Mouse (Mus musculus): ENCODE results near the gene Hsp90b1. TPM values are rescaled to one million over a fixed set of nuclear protein-coding genes. Genes with fewer than 3 reads are reported as not detected.

The Hsp90b1 gene
- total and polyA plus RNA-seq, 3 experiments, result 635 to 1,160 (median 799) TPM

DNA sequence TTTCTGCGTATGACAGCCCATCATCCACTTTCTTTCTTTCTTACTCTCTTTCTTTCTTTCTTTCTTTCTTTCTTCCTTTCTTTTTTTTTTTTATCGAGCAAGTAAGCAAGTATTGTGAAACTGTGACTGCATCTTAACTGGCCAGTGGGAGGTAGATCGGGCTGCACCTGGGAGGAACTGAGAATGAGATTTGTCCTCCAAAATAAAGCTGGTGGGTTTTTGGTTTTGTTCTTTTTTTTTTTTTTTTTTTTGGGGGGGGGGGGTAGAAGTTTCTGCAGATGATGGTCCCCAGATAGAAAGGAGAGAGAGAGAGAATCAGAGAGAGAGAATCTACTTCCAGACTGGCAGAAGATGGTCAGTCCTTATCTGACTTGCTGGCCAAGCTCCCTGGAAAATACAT lies 1.8 kb upstream of the Hsp90b1 start (continued):
- TF ChIP-seq KAT2A (IDR thresholded peaks at IDR 0.05; ENCODE audit: insufficient replicate concordance, low read length) (no peak), ZNF384 (IDR thresholded peaks at IDR 0.05; ENCODE audit: low read depth, low read length) (peak; percentile 98), NELFE (IDR thresholded peaks at IDR 0.05; ENCODE audit: low read depth, low read length) (no peak), JUN (IDR thresholded peaks at IDR 0.05; ENCODE audit: insufficient read depth, low read depth, low read length) (no peak), NRF1 (IDR thresholded peaks at IDR 0.05; ENCODE audit: low read depth, low read length) (no peak)

DNA sequence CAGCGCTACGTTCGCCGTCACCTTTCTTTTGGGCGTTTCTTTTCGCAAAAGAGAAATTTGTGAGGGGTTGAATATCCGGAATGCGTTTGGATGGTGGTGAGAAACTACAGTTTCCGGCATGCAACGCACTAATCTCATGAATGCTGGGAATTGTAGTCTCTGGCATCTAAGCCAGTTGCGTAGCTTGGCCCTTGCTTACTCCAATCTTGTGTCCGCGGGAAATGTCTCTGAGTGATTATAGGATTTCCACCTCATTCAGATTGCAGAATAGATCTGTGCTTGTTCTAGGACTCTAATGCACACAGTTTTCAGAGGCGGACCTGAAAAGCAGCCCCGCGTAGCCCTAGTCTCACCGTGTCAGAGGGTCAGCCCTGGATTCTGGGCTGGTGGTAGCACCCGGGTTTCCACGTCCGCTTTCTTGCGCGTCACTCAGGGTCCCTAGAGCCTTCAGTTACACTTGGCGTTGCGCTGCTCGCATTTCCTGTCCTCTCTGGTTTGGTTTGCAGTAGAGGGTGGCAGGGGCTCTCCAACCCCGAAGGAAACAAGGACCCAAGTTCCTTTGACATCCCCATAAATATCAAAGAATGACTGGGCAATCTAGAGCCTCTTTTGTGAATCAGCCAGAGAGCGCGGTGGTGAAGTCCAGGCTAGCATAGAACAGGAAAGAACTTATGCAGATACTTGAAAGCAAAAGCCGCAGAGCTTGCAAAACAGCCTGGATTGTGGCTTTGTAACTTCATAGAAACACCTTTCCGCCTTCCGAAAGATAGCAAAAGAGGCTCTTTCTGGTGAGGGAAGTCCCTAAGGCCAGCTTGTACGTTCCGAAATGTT lies 828 bp upstream of the Hsp90b1 start:
- DNase-seq (ENCODE audit: extremely low read depth), result peak; percentile 91
- H3K9ac ChIP-seq (ENCODE audit: insufficient read depth, low read depth), result peak overlapping the region; percentile 89
- H3K4me1 ChIP-seq (ENCODE audit: control insufficient read depth in 1 of 2, insufficient read depth in 2 of 2), result peaks cover 5 to 45% of the 10 kb centered on the region in 2 experiments; a peak in 3 of 4 replicates
- H3K27ac ChIP-seq (ENCODE audit: insufficient read depth, low read depth), result peak overlapping the region; percentile 100
- peak overlapping the region; percentile 92 for H3K4me2 ChIP-seq (ENCODE audit: insufficient read depth, low read depth, poor library complexity, severe bottlenecking)
- in situ Hi-C loops (cut with MboI; ENCODE audit: low pct_ligation_motif_present, low pct_unique_long_range_greater_than_20kb, low sequenced_read_pairs), result no loop called here
- peak overlapping the region; percentile 70 to 96 (median 79) for H3K4me3 ChIP-seq (replicated peaks in 1 of 3; ENCODE audit: low read depth in 2 of 3, low read length in 2 of 3, poor library complexity in 1 of 3)
- H3K27me3 ChIP-seq (replicated peaks), result no peaks in the 10 kb centered on the region
- no peaks in the 10 kb centered on the region for H3K9me3 ChIP-seq (replicated peaks; ENCODE audit: low read length)
- H3K79me2 ChIP-seq (replicated peaks; ENCODE audit: control insufficient read depth, extremely low read depth, insufficient read depth, poor library complexity, severe bottlenecking), result peaks cover 39% of the 10 kb centered on the region
- dilution Hi-C loops (cut with MboI; ENCODE audit: extremely low pct_ligation_motif_present, extremely low pct_unique_long_range_greater_than_20kb, low sequenced_read_pairs), result no loop called here
- H3K36me3 ChIP-seq (replicated peaks in 1 of 2; ENCODE audit: control insufficient read depth in 1 of 2, insufficient read depth in 1 of 2, low read length in 1 of 2), result peaks cover 27 to 34% of the 10 kb centered on the region in 2 experiments
- TF ChIP-seq RCOR1 (conservative IDR thresholded peaks at IDR 0.05; ENCODE audit: low read depth, low read length), result peak; percentile 80; the same call in 1 of the 2 replicates
- peak; percentile 47 for TF ChIP-seq JUND (conservative IDR thresholded peaks at IDR 0.05; ENCODE audit: low read depth, low read length)
- peak; percentile 62; the same call in 1 of the 2 replicates for TF ChIP-seq POLR2AphosphoS2 (IDR thresholded peaks at IDR 0.05; ENCODE audit: low read depth, low read length)
- TF ChIP-seq ETS1 (conservative IDR thresholded peaks at IDR 0.05; ENCODE audit: low read depth, low read length), result peak; percentile 78
- TF ChIP-seq MYC (IDR thresholded peaks at IDR 0.05; ENCODE audit: low read depth, low read length), result 0 out of 2 replicates have a peak, but pooled peaks have one; percentile 30
- TF ChIP-seq KAT2A (IDR thresholded peaks at IDR 0.05; ENCODE audit: insufficient replicate concordance, low read length), result peak; percentile 95
- peak; percentile 88 for TF ChIP-seq EP300 (IDR thresholded peaks at IDR 0.05; ENCODE audit: low read length)
- no peak for TF ChIP-seq TBP (conservative IDR thresholded peaks at IDR 0.05; ENCODE audit: low read depth, low read length)
- TF ChIP-seq UBTF (IDR thresholded peaks at IDR 0.05; ENCODE audit: low read depth, low read length), result no peak
- peak; percentile 85 for TF ChIP-seq MAZ (IDR thresholded peaks at IDR 0.05; ENCODE audit: low read depth, low read length)
- TF ChIP-seq ELF1 (IDR thresholded peaks at IDR 0.05; ENCODE audit: low read depth, low read length), result peak; percentile 52
- TF ChIP-seq SMC3 (IDR thresholded peaks at IDR 0.05; ENCODE audit: low read depth, low read length), result no peak
- no peak for TF ChIP-seq JUN (IDR thresholded peaks at IDR 0.05; ENCODE audit: insufficient read depth, low read depth, low read length)
- no peak for TF ChIP-seq ZKSCAN1 (IDR thresholded peaks at IDR 0.05; ENCODE audit: borderline replicate concordance, low read depth, low read length)
- TF ChIP-seq POLR2A (IDR thresholded peaks at IDR 0.05; ENCODE audit: low read depth, low read length), result peak; percentile 33; the same call in 1 of the 2 replicates
- TF ChIP-seq MXI1 (IDR thresholded peaks at IDR 0.05; ENCODE audit: low read depth, low read length), result peak; percentile 15; the same call in 1 of the 2 replicates
- peak; percentile 73; the same call in 1 of the 2 replicates for TF ChIP-seq ZNF384 (IDR thresholded peaks at IDR 0.05; ENCODE audit: low read depth, low read length)
- peak; percentile 95 for TF ChIP-seq HCFC1 (IDR thresholded peaks at IDR 0.05; ENCODE audit: low read depth, low read length)
- no peak for TF ChIP-seq NRF1 (IDR thresholded peaks at IDR 0.05; ENCODE audit: low read depth, low read length)
- TF ChIP-seq CHD1 (IDR thresholded peaks at IDR 0.05; ENCODE audit: low read depth, low read length), result peak; percentile 47
- no peak; the same call in 1 of the 2 replicates for TF ChIP-seq MAX (IDR thresholded peaks at IDR 0.05; ENCODE audit: low read length)
- TF ChIP-seq ZMIZ1 (IDR thresholded peaks at IDR 0.05; ENCODE audit: low read depth, low read length), result peak; percentile 89
- TF ChIP-seq NELFE (IDR thresholded peaks at IDR 0.05; ENCODE audit: low read depth, low read length), result peak; percentile 58; the same call in 1 of the 2 replicates
- TF ChIP-seq MEF2A (IDR thresholded peaks at IDR 0.05; ENCODE audit: borderline replicate concordance, low read depth, low read length), result peak; percentile 84
- peak; percentile 89 for TF ChIP-seq IRF4 (IDR thresholded peaks at IDR 0.05; ENCODE audit: low read depth, low read length)
- no peak; the same call in 1 of the 2 replicates for TF ChIP-seq BHLHE40 (IDR thresholded peaks at IDR 0.05; ENCODE audit: low read depth, low read length)
- TF ChIP-seq CHD2 (IDR thresholded peaks at IDR 0.05; ENCODE audit: low read length), result peak; percentile 64
- no peak for TF ChIP-seq CTCF (conservative IDR thresholded peaks at IDR 0.05 in 1 of 2, IDR thresholded peaks at IDR 0.05 in 1 of 2; ENCODE audit: low read depth in 2 of 2, low read length in 2 of 2)
- no peak for TF ChIP-seq ZC3H11A (IDR thresholded peaks at IDR 0.05; ENCODE audit: low read depth, low read length)
- TF ChIP-seq TCF12 (IDR thresholded peaks at IDR 0.05; ENCODE audit: low read depth, low read length), result peak; percentile 79
- TF ChIP-seq MAFK (IDR thresholded peaks at IDR 0.05; ENCODE audit: insufficient replicate concordance, low read length), result peak; percentile 89
- TF ChIP-seq GABPA (IDR thresholded peaks at IDR 0.05; ENCODE audit: insufficient replicate concordance, low read depth, low read length), result peak; percentile 52; the same call in 1 of the 2 replicates
- no peak for TF ChIP-seq USF2 (conservative IDR thresholded peaks at IDR 0.05; ENCODE audit: low read depth, low read length)
- TF ChIP-seq USF1 (IDR thresholded peaks at IDR 0.05; ENCODE audit: low read depth, low read length), result no peak
